Mouse (Mus musculus) embryo, embryonic 11.5 days (tissue): ENCODE measurements around the gene Abcg4.
"Not testable (repeated sequence)": the region's sequence is repeated elsewhere in the genome, so short reads cannot be mapped to it uniquely, and the experiment has no call there.

Source experiments
- DNase-seq: peaks from one replicate; pipeline ENCODE4 v3.0.0-alpha.2; 2012; ENCODE audit warnings: low read depth, low spot score

Abcg4 gene

GRCm38 (mm10) chr9:44319887-44320798, 31.7 kb upstream of the Abcg4 start, which contains the start of gene C2cd2l:
C2cd2l (minus strand) TSS chr9:44320285.
- DNase-seq, result peak; percentile 92

DNA sequence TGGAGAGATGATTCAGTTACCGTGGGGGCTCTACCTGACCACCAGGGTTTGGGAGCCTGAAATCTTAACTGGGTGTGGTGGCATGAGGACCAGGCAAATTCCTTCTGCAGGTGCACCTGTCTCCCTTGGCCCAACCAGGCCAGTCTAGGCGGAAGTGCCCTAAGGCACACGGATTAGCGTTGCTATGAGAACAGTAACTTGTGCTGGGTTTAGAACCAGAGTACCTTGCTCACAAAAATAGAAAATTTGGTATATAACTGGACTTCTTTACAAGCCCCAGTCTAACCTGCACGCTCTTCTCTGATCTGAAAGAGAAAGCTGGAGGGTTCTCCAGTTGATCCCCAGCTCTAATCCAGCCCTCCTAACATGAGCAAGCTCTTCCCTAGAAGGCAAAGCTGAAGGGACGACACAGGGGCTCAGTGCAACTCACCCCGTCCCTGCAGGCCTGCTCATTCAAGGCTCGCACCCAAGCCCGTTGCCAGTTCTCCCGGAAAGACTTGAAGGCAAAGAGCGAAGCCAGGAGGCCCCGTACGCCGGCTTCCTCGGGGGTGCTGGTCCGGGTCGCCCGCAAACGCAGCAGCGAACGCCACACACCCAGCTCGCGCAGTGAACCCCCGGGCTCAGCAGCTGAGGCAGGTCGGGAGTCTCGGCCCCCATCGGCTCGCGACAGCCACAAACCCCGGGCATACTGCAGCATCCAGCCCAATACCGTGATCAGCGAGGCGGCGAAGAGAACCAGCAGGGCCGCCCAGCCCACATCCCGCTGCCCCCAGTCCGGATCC, 30.9 kb upstream of the Abcg4 start:
- DNase-seq, result no peak

- no peak for DNase-seq
Measured at GRCm38 (mm10) chr9:44318826-44319095, 30.3 kb upstream of the Abcg4 start.

GRCm38 (mm10) chr9:44318076-44318825, 29.8 kb upstream of the Abcg4 start:
- no peak for DNase-seq

- no peak for DNase-seq
Measured at GRCm38 (mm10) chr9:44317452-44317851, 29.0 kb upstream of the Abcg4 start.

DNA sequence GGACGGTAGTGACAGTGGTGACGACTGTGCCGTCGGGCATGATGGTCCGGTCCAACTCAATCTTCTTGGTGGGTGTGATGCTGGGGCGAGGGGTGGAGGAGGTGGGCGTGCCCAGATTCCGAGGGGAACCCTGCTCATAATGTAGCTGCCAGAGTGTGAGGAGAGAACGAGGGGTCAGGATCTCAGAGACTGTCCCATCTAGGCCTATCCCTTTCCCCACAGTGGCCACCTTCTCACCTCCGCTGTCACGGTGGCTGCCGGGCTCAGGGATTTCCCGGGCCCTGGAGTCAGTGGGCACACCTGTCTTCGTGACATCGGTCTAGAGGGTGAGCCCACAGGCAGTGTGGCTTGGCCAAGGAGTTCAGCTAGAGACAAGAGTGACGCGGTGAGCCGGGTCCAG, 26.5 kb upstream of the Abcg4 start:
- no peak for DNase-seq

- no peak for DNase-seq
Measured at GRCm38 (mm10) chr9:44314257-44314547, 25.8 kb upstream of the Abcg4 start.

DNA sequence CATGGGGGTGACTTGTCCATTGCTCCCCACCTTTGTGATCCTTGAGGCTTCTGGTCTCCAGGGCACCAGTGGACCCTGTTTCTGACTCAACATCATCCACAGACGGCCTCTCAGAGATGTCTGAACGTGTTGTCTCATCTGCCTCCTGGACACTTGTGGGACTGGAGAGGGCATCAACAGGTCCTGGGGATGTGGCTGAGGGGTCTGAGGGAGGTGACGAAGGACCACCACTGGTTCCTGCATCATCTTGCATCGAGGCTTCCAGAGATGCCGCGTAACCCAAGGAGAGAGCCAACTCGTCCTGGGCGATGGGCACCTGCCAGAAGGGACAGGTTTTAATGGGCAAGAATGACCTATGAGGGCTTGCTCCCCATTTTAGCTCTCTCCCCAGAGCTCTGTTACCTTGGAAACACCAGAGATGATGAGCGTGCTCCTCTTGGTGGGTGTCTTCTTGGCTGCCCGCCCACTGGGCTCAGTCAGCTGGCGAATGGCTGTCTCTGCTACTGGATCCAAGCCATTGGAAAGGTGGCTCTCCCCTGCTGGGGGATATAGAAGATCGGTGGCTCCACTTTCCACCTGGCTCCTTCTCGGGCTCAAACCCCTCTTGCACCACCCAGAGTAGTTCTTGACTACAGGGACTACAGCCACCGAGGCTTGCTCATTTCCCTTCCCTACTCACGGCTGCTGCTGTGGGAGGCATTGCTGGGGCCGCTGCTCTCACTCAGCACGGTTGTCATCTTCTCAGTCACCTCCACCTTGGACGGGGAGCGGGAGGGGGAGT, 25.3 kb upstream of the Abcg4 start:
- no peak for DNase-seq

GRCm38 (mm10) chr9:44311136-44312134, 23.0 kb upstream of the Abcg4 start:
- no peak for DNase-seq

GRCm38 (mm10) chr9:44310750-44311135, 22.3 kb upstream of the Abcg4 start:
- DNase-seq, result no peak

DNA sequence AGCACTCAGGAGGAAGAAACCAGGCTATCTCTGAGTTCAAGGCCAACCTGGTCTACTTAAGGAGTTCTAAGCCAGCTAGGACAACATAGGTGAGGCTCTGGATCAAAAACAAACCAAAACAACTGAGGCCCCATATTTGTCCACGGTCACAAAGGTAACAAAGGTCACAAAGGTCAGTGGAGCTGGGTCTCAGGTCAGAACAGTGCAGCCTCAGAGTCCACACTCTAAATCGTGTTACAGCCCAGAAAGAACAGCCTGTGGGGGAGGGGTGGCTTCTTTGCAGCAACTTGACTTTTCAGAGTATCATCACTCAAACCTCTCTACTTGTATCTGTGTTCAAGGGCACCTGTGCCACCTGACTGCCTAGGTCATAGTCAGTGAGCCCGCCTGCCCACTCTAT, 21.3 kb upstream of the Abcg4 start:
- DNase-seq, result no peak

- no peak for DNase-seq
Measured at GRCm38 (mm10) chr9:44307248-44307647, 18.8 kb upstream of the Abcg4 start.

- no peak for DNase-seq
Measured at GRCm38 (mm10) chr9:44306532-44306931, 18.1 kb upstream of the Abcg4 start.

GRCm38 (mm10) chr9:44305466-44306079, 17.2 kb upstream of the Abcg4 start, which contains the start of gene Hinfp:
Hinfp (minus strand) TSS chr9:44305671.
- DNase-seq, result peak; percentile 99

DNA sequence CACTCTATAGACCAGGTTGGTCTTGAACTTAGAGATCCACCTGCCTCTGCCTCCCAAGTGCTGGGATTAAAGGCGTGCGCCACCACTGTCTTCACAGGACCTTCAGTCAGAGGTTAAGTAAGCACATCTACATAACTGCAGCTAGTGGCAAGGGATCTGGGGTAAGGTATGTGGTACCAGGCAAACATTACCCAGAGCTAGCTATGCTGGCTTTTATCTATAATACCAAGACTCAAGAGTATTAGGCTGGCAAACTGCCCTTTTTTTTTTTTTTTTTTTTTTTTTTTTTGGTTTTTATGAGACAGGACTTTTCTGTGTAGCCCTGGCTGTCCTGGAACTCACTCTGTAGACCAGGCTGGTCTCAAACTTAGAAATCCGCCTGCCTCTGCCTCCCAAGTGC, 11.6 kb upstream of the Abcg4 start:
- DNase-seq, result not testable (repeated sequence)

DNA sequence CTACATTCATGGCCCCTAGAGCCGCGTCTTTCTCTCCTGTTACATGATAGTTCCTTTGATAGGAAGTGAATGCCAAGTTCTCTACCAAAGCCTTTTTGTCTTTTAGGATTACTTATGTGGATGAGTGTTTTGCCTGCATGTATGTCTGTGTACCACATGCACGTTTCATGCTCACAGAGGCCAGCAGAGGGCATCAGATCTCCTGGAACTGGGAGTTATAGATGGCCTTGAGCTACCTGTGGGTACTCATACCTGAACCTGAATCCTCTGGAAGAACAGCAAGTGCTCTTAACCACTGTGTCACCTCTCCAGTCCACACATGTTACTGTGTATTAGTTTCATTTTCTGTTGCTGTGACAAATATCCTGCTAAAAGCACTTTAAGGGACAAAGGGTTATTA, 4.1 kb upstream of the Abcg4 start:
- DNase-seq, result no peak

DNA sequence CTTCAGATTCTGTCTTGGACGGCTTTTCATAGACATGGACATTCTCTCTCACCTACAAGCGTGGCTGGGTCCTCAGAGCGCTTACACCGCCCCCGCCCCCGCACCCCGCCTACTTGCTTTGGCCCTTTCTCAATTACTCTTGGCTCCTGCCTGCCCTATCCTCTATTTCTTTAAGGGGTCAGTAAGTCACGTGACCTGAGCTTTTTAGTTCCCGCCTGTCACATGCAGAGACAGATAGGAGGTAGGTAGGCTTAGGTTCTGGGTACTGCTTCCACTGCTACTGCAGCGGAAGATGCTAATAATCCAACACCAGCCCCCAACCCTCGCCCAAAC, 510 bp upstream of the Abcg4 start:
- DNase-seq, result no peak

DNA sequence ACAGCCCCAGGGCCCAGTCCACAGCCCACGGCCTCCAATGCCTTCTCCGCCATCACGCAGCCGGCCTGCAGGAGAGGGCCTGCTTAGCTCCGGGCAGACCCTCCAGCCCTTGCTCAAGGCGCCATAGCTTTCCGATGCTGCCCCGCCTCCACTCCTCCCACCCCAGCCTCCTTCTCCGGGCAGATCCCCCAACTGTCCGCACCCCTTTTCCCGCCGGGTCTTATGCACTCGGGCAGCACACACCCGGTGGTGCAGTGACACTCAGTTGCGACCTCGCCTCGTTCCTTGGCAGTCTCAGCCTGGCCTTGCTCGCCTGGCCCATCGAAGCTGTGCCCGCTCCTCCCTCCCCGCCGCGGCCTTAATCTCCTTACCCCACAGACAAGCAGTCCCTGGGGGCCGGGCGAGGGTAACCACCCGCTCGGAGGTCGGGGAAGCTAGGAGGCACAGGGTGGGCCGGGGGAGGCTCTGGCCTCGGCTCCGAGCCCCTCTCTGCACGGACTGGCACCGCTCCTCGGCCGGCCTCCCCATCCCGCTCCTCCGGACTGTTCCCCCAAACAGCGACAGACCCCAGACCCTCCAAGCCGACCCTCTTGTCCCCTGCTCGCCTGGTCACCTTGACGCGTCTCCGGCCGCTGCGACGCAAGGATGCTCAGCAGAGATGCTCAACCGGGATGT, 877 bp downstream of the Abcg4 start:
- DNase-seq, result no peak

DNA sequence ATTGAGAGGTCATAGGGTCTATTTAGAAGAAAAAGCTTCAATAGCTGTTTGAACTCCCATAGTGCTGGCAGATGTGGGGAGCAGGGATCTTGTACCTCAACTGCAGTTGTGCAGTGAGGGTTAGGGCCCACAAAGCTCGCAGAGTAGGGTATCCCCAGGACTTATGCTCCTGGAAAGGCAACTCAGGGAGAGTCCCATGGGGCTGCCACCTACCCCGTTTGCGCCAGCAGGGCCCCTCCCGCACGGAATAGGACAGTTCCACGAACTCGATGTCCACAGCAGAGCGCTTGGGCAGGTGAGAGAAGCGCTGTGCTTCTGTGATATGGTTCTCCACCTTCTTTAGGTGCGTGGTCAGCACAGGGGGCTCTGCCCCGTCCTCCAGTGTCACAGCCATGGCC, 1.4 kb downstream of the Abcg4 start:
- DNase-seq, result no peak
